Mouse (Mus musculus) hindbrain, embryonic 13.5 days (tissue): Measurements from ENCODE around the gene Zfp512b. TPM values are rescaled to one million over a fixed set of nuclear protein-coding genes. Genes with fewer than 3 reads are reported as not detected.

ENCODE experiments used
- ATAC-seq: fragments of 200-750 bp; cut with Nextera tagmentation; 2 replicates; pipeline ENCODE4 v1.8.0; 2017; ENCODE audit warnings: moderate TSS enrichment; ENCODE audit not compliant: low FRiP score
- H3K27ac ChIP-seq: fragments of 300-500 bp; sonication (generic); 2 replicates; pipeline ENCODE4 v1.5.1; 2015; ENCODE audit warnings: inconsistent platforms, mild to moderate bottlenecking, moderate library complexity
- H3K27me3 ChIP-seq: fragments of 300-500 bp; sonication (generic); 2 replicates; pipeline ENCODE4 v1.6.1; 2015; ENCODE audit warnings: mild to moderate bottlenecking, inconsistent platforms
- H3K36me3 ChIP-seq: fragments of 300-500 bp; sonication (generic); 2 replicates; pipeline ENCODE4 v1.6.1; 2015; ENCODE audit warnings: mild to moderate bottlenecking, inconsistent platforms
- H3K4me1 ChIP-seq: fragments of 300-500 bp; sonication (generic); replicated peaks from 2 replicates; pipeline ENCODE4 v1.6.1; 2015; ENCODE audit warnings: inconsistent platforms
- H3K4me2 ChIP-seq: fragments of 300-500 bp; sonication (generic); 2 replicates; pipeline ENCODE4 v1.6.1; 2015; ENCODE audit warnings: inconsistent platforms, mild to moderate bottlenecking, moderate library complexity
- H3K4me3 ChIP-seq: fragments of 300-500 bp; sonication (generic); 2 replicates; pipeline ENCODE4 v1.5.1; 2015; ENCODE audit warnings: mild to moderate bottlenecking, inconsistent platforms
- H3K9ac ChIP-seq: fragments of 300-500 bp; sonication (generic); 2 replicates; pipeline ENCODE4 v1.6.1; 2015; ENCODE audit warnings: mild to moderate bottlenecking, inconsistent platforms
- H3K9me3 ChIP-seq: fragments of 300-500 bp; sonication (generic); 2 replicates; pipeline ENCODE4 v1.6.1; 2016; ENCODE audit warnings: inconsistent platforms
- WGBS: fragments of 180-500 bp; shearing (Covaris S2); methylation state at CpG from one replicate; pipeline ENCODE4 v1.1.7; 2015; 5-methylcytosine and 5-hydroxymethylcytosine counted together
- polyA plus RNA-seq: library from polyadenylated mRNA; unstranded; fragments of >200 nt; fragmentation: Nextera tagmentation; extraction: Ambion mirVana; gene quantifications from 2 replicates; pipeline ENCODE4 v1.2.1, GENCODE M21; 2015

The Zfp512b gene
- polyA plus RNA-seq, 1 experiment from 2014 or later, result 68.0 TPM

- no peaks in the 10 kb centered on the region for H3K4me1 ChIP-seq
- no peak for ATAC-seq
- WGBS, result 90% methylated on average over 3 of the region's 3 CpGs
Observed at GRCm38 (mm10) chr2:181567338-181567737, 25.3 kb downstream of the Zfp512b start.

GRCm38 (mm10) chr2:181553772-181554171, 38.8 kb downstream of the Zfp512b start:
- no peak overlapping the region for H3K27ac ChIP-seq
- no peaks in the 10 kb centered on the region for H3K4me1 ChIP-seq
- peaks cover 49% of the 10 kb centered on the region for H3K36me3 ChIP-seq
- no peak for ATAC-seq
- no peaks in the 10 kb centered on the region for H3K9me3 ChIP-seq
- H3K9ac ChIP-seq, result no peak overlapping the region
- no peak overlapping the region for H3K4me2 ChIP-seq
- no peaks in the 10 kb centered on the region for H3K27me3 ChIP-seq
- H3K4me3 ChIP-seq, result no peak overlapping the region

More at GRCm38 (mm10) chr2:181567338-181567737, 25.3 kb downstream of the Zfp512b start:
- no peak overlapping the region for H3K4me2 ChIP-seq
- H3K27me3 ChIP-seq, result no peaks in the 10 kb centered on the region
- peaks cover 13% of the 10 kb centered on the region; the same call in 1 of the 2 replicates for H3K36me3 ChIP-seq
- no peak overlapping the region for H3K4me3 ChIP-seq
- no peak overlapping the region for H3K27ac ChIP-seq
- H3K9ac ChIP-seq, result no peak overlapping the region
- no peaks in the 10 kb centered on the region; the same call in 1 of the 2 replicates for H3K9me3 ChIP-seq

- Histone ChIP-seq H3K9ac (no peak overlapping the region), H3K4me1 (no peaks in the 10 kb centered on the region), H3K4me3 (no peak overlapping the region), H3K27me3 (no peaks in the 10 kb centered on the region), H3K9me3 (no peaks in the 10 kb centered on the region), H3K36me3 (peaks cover 72% of the 10 kb centered on the region), H3K27ac (no peak overlapping the region), H3K4me2 (no peak overlapping the region)
- no peak for ATAC-seq
- 98% methylated on average over 2 of the region's 2 CpGs for WGBS
Observed at GRCm38 (mm10) chr2:181550233-181550632, 42.4 kb downstream of the Zfp512b start.

GRCm38 (mm10) chr2:181548682-181549081, 43.9 kb downstream of the Zfp512b start:
- no peaks in the 10 kb centered on the region for H3K9me3 ChIP-seq
- no peak overlapping the region for H3K27ac ChIP-seq
- no peak overlapping the region for H3K4me2 ChIP-seq
- WGBS, result 91% methylated on average over 5 of the region's 5 CpGs
- no peaks in the 10 kb centered on the region for H3K4me1 ChIP-seq
- no peak for ATAC-seq
- peaks cover 63% of the 10 kb centered on the region for H3K36me3 ChIP-seq
- H3K27me3 ChIP-seq, result no peaks in the 10 kb centered on the region
- no peak overlapping the region for H3K4me3 ChIP-seq
- no peak overlapping the region for H3K9ac ChIP-seq

- Histone ChIP-seq H3K9ac (no peak overlapping the region), H3K27ac (no peak overlapping the region), H3K4me2 (no peak overlapping the region), H3K9me3 (no peaks in the 10 kb centered on the region), H3K27me3 (no peaks in the 10 kb centered on the region), H3K36me3 (peaks cover 63% of the 10 kb centered on the region), H3K4me3 (no peak overlapping the region), H3K4me1 (no peaks in the 10 kb centered on the region)
- WGBS, result 70% methylated on average over 1 of the region's 1 CpGs
- no peak for ATAC-seq
Observed at GRCm38 (mm10) chr2:181548227-181548626, 44.4 kb downstream of the Zfp512b start.

GRCm38 (mm10) chr2:181546142-181546541, 46.5 kb downstream of the Zfp512b start:
- no peaks in the 10 kb centered on the region for H3K27me3 ChIP-seq
- no peak overlapping the region for H3K9ac ChIP-seq
- no peaks in the 10 kb centered on the region for H3K4me1 ChIP-seq
- no peak overlapping the region for H3K4me3 ChIP-seq
- H3K27ac ChIP-seq, result no peak overlapping the region
- 95% methylated on average over 7 of the region's 7 CpGs for WGBS
- no peak for ATAC-seq
- H3K4me2 ChIP-seq, result no peak overlapping the region
- H3K9me3 ChIP-seq, result no peaks in the 10 kb centered on the region
- peaks cover 46% of the 10 kb centered on the region for H3K36me3 ChIP-seq

GRCm38 (mm10) chr2:181541761-181542380, 50.7 kb downstream of the Zfp512b start:
- H3K4me2 ChIP-seq, result no peak overlapping the region
- peaks cover 5% of the 10 kb centered on the region for H3K36me3 ChIP-seq
- 97% methylated on average over 6 of the region's 6 CpGs for WGBS
- no peak overlapping the region for H3K9ac ChIP-seq
- no peaks in the 10 kb centered on the region for H3K9me3 ChIP-seq
- no peaks in the 10 kb centered on the region for H3K27me3 ChIP-seq
- ATAC-seq, result no peak
- H3K4me1 ChIP-seq, result peaks cover 8% of the 10 kb centered on the region
- no peak overlapping the region for H3K27ac ChIP-seq
- no peak overlapping the region for H3K4me3 ChIP-seq

GRCm38 (mm10) chr2:181537444-181538047, 55.1 kb downstream of the Zfp512b start:
- WGBS, result 81% methylated on average over 2 of the region's 2 CpGs
- H3K9me3 ChIP-seq, result no peaks in the 10 kb centered on the region
- H3K4me1 ChIP-seq, result peaks cover 12% of the 10 kb centered on the region
- peak overlapping the region; percentile 71 for H3K27ac ChIP-seq
- no peak overlapping the region; the same call in 1 of the 2 replicates for H3K9ac ChIP-seq
- H3K4me3 ChIP-seq, result no peak overlapping the region
- H3K36me3 ChIP-seq, result peaks cover 3% of the 10 kb centered on the region; the same call in 1 of the 2 replicates
- no peak overlapping the region for H3K4me2 ChIP-seq
- no peaks in the 10 kb centered on the region for H3K27me3 ChIP-seq
- ATAC-seq, result peak; percentile 59; the same call in 1 of the 2 replicates

- 95% methylated on average over 2 of the region's 2 CpGs for WGBS
Observed at GRCm38 (mm10) chr2:181536410-181536809, 56.2 kb downstream of the Zfp512b start.

GRCm38 (mm10) chr2:181532589-181532988, 60.0 kb downstream of the Zfp512b start:
- Histone ChIP-seq H3K27ac (no peak overlapping the region), H3K27me3 (no peaks in the 10 kb centered on the region)

More at GRCm38 (mm10) chr2:181536410-181536809, 56.2 kb downstream of the Zfp512b start:
- peaks cover 4% of the 10 kb centered on the region; the same call in 1 of the 2 replicates for H3K36me3 ChIP-seq
- no peak overlapping the region for H3K4me3 ChIP-seq
- H3K9ac ChIP-seq, result no peak overlapping the region
- no peaks in the 10 kb centered on the region for H3K27me3 ChIP-seq
- peaks cover 12% of the 10 kb centered on the region for H3K4me1 ChIP-seq
- no peak for ATAC-seq
- no peak overlapping the region for H3K27ac ChIP-seq
- H3K9me3 ChIP-seq, result no peaks in the 10 kb centered on the region
- no peak overlapping the region for H3K4me2 ChIP-seq

More at GRCm38 (mm10) chr2:181532589-181532988, 60.0 kb downstream of the Zfp512b start:
- no peak overlapping the region for H3K9ac ChIP-seq
- ATAC-seq, result no peak
- H3K4me1 ChIP-seq, result peaks cover 7% of the 10 kb centered on the region
- peaks cover 6% of the 10 kb centered on the region; the same call in 1 of the 2 replicates for H3K9me3 ChIP-seq
- WGBS, result 98% methylated on average over 3 of the region's 3 CpGs
- no peak overlapping the region for H3K4me3 ChIP-seq
- peaks cover 23% of the 10 kb centered on the region for H3K36me3 ChIP-seq
- no peak overlapping the region for H3K4me2 ChIP-seq
